Mouse (Mus musculus) lung, postnatal 25 days (tissue): ENCODE results near the gene Otos.

ENCODE experiments used
- DNase-seq: peaks from one replicate; pipeline ENCODE4 v3.0.0; 2022; ENCODE audit warnings: low spot score

Gene Otos

GRCm38 (mm10) chr1:92607711-92608110, 40.9 kb downstream of the Otos start:
- DNase-seq = no peak

- no peak for DNase-seq
Measured at GRCm38 (mm10) chr1:92605482-92605881, 43.2 kb downstream of the Otos start, which contains the start of gene Olfr1410. Olfr1410 (plus strand) TSS chr1:92605782.

- no peak for DNase-seq
Measured at GRCm38 (mm10) chr1:92596019-92596418, 52.6 kb downstream of the Otos start.
